Mouse (Mus musculus): ENCODE data around the gene Vps26c. TPM values are rescaled to one million over a fixed set of nuclear protein-coding genes. Genes with fewer than 3 reads are reported as not detected.

Vps26c gene
- polyA plus RNA-seq, 1 experiment from 2014 or later = 57.1 TPM

DNA sequence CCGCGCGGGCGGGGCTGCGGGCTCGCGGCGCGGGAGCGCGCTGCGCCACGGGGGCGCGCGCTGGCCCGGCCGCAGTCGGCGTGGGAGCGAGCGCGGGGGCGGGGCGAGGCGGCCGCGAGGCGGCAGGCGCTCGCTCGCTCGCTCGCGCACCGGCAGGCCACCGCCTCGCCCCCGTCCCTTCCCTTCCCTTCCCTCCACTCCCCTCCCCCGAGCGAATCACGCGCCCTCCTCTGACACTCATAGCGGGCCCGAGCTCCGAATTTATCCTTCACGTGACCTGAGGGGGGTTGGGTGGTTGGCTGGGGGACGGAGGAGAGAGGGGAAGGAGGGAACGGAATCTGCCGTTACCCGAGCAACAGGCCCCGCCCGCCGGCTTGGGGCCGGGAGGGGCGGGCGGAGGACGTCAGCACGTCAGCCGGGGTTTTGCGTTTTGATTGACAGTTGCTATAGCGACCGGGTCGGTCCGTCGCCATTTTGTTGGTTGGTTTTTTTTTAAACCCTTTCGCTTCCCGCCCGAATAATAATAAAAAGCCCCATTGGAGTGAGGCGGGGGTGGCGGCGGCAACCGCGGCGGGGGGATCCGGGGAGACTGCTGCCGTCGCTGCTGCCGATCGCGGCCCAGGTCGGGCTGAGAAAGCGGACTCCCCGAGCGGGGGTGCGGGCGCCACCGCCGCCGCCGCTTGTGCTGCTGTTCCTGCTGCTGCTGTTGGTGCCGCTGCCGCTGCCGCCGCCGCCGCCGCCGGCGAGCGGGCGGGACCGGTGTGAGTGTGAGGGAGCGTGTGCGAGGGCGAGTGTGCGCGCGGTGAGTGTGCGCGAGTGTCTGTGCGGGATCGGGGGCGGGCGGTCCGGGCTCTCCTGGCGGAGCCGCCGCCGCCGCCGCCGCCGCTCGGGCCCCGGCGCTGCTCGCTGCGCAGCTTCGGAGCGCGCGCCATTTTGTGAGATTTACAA lies 42.9 kb upstream of the Vps26c start, which contains the start of gene Dyrk1a:
Gene Dyrk1a, plus strand, starts transcription at position 782 of the 948 bp plus-strand sequence.
- H3K4me3 ChIP-seq (ENCODE audit: low read depth, low read length) = peak within 1 kb of the TSS; percentile 65
- ATAC-seq (ENCODE audit: insufficient number of reproducible peaks, insufficient read depth, low FRiP score, low read depth) = peak; percentile 95
- no peaks in the 10 kb centered on the region for H3K36me3 ChIP-seq (ENCODE audit: control insufficient read depth, insufficient read depth, low read length)
- peak within 1 kb of the TSS; percentile 78 for H3K4me2 ChIP-seq (replicated peaks; ENCODE audit: low read depth, low read length)
- peak within 1 kb of the TSS; percentile 99 for H3K9ac ChIP-seq (replicated peaks; ENCODE audit: low read depth, low read length)
- peak within 1 kb of the TSS; percentile 100 for H3K27ac ChIP-seq (ENCODE audit: low read length)
- H3K9me3 ChIP-seq (ENCODE audit: control insufficient read depth, low read depth, low read length) = no peaks in the 10 kb centered on the region
- WGBS = under 1% methylated on average over 107 of the region's 133 CpGs
- H3K27me3 ChIP-seq (ENCODE audit: control insufficient read depth, insufficient read depth, low read length) = no peaks in the 10 kb centered on the region
- H3K4me1 ChIP-seq (ENCODE audit: control insufficient read depth, insufficient read depth, low read length) = peaks cover 22% of the 10 kb centered on the region

DNA sequence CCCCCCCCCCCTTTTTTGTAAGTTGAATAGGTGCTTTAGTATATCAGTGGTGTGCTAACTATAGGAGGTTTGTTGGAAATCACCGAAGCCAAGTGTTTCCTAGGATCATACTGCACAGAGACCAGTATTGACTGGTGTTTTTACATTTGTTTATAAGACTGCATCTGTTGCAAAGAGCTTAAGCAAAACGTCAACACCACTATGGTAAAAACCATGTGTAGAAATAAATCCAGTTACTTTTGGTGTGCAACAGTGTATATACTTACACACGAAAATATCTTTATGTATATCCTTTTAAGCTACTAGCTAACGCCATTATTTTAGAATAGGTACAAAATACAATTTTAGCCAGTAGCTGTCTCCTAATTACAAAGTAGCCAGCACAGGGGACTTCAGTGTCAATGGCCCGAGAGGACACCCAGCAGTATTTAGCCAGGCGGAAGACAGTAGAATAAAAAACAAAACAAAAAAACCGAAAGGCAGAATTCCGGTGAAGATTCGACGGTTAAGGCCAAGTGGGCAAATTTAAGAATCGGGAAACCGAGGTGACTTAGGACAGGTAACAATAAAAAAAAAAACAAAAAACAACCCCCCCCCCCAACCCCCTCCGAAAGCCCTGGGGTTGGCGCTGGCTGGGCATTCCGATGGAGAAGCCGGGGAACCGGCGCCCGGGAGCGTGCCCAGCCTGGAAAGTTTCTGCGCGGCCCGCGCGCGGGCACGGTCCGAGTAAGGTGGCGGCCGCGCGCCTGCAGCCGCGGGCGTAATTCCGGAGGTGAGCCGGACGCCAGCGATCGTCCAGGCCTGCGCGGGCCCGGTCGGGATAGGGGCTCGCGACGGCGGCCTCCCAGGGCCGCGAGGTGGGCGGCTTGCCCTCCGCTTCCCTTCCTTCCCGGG lies 42.0 kb upstream of the Vps26c start:
- Histone ChIP-seq H3K27me3 (ENCODE audit: control insufficient read depth, insufficient read depth, low read length) (no peaks in the 10 kb centered on the region), H3K9ac (replicated peaks; ENCODE audit: low read depth, low read length) (peak overlapping the region; percentile 52), H3K36me3 (ENCODE audit: control insufficient read depth, insufficient read depth, low read length) (no peaks in the 10 kb centered on the region), H3K27ac (ENCODE audit: low read length) (peak overlapping the region; percentile 100), H3K4me3 (ENCODE audit: low read depth, low read length) (peak overlapping the region; percentile 65), H3K4me2 (replicated peaks; ENCODE audit: low read depth, low read length) (peak overlapping the region; percentile 54), H3K9me3 (ENCODE audit: control insufficient read depth, low read depth, low read length) (no peaks in the 10 kb centered on the region), H3K4me1 (ENCODE audit: control insufficient read depth, insufficient read depth, low read length) (peaks cover 19% of the 10 kb centered on the region)
- WGBS = 2% methylated on average over 53 of the region's 53 CpGs
- peak; percentile 82 for ATAC-seq (ENCODE audit: insufficient number of reproducible peaks, insufficient read depth, low FRiP score, low read depth)

GRCm38 (mm10) chr16:94567751-94568150 lies 41.1 kb upstream of the Vps26c start:
- no peaks in the 10 kb centered on the region for H3K36me3 ChIP-seq (ENCODE audit: control insufficient read depth, insufficient read depth, low read length)
- no peak for ATAC-seq (ENCODE audit: insufficient number of reproducible peaks, insufficient read depth, low FRiP score, low read depth)
- no peaks in the 10 kb centered on the region for H3K9me3 ChIP-seq (ENCODE audit: control insufficient read depth, low read depth, low read length)
- peaks cover 13% of the 10 kb centered on the region for H3K4me1 ChIP-seq (ENCODE audit: control insufficient read depth, insufficient read depth, low read length)
- H3K4me3 ChIP-seq (ENCODE audit: low read depth, low read length) = no peak overlapping the region
- whole genome bisulfite sequencing = 67% methylated on average over 5 of the region's 5 CpGs
- no peak overlapping the region for H3K27ac ChIP-seq (ENCODE audit: low read length)
- no peaks in the 10 kb centered on the region for H3K27me3 ChIP-seq (ENCODE audit: control insufficient read depth, insufficient read depth, low read length)
- no peak overlapping the region for H3K9ac ChIP-seq (replicated peaks; ENCODE audit: low read depth, low read length)
- peak overlapping the region; percentile 54 for H3K4me2 ChIP-seq (replicated peaks; ENCODE audit: low read depth, low read length)

- no peak overlapping the region for H3K9ac ChIP-seq (replicated peaks; ENCODE audit: low read depth, low read length)
- no peaks in the 10 kb centered on the region for H3K36me3 ChIP-seq (ENCODE audit: control insufficient read depth, insufficient read depth, low read length)
- H3K9me3 ChIP-seq (ENCODE audit: control insufficient read depth, low read depth, low read length) = no peaks in the 10 kb centered on the region
- H3K4me3 ChIP-seq (ENCODE audit: low read depth, low read length) = no peak overlapping the region
- ATAC-seq (ENCODE audit: insufficient number of reproducible peaks, insufficient read depth, low FRiP score, low read depth) = no peak
- H3K27me3 ChIP-seq (ENCODE audit: control insufficient read depth, insufficient read depth, low read length) = no peaks in the 10 kb centered on the region
- 88% methylated on average over 11 of the region's 11 CpGs for WGBS
- no peak overlapping the region for H3K27ac ChIP-seq (ENCODE audit: low read length)
- peaks cover 6% of the 10 kb centered on the region; the same call in 1 of the 2 replicates for H3K4me1 ChIP-seq (ENCODE audit: control insufficient read depth, insufficient read depth, low read length)
- H3K4me2 ChIP-seq (replicated peaks; ENCODE audit: low read depth, low read length) = no peak overlapping the region
These were observed 40.4 kb upstream of the Vps26c start for GRCm38 (mm10) chr16:94566834-94567585.

DNA sequence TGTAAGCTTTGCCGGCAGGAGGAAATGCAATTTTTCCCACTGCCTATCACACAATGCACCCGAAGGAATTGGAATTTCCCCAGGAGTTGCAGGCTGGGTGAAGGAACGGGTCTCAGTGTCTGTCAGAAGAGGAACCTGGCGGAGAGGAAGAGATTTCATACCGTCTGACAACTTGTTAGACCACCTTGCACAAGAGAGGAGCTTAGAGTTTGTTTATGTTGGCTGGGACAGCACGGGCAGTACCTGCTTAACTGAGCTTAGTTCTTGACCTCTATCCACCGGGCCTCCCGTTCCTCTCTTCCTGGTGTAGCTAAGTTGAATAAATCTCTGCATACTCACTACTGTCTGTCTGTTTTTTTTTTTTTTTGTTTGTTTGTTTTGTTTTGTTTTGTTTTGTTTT lies 39.5 kb upstream of the Vps26c start:
- Histone ChIP-seq H3K9me3 (ENCODE audit: control insufficient read depth, low read depth, low read length) (no peaks in the 10 kb centered on the region), H3K27ac (ENCODE audit: low read length) (no peak overlapping the region), H3K4me1 (ENCODE audit: control insufficient read depth, insufficient read depth, low read length) (no peaks in the 10 kb centered on the region; the same call in 1 of the 2 replicates), H3K9ac (replicated peaks; ENCODE audit: low read depth, low read length) (no peak overlapping the region), H3K36me3 (ENCODE audit: control insufficient read depth, insufficient read depth, low read length) (no peaks in the 10 kb centered on the region), H3K4me2 (replicated peaks; ENCODE audit: low read depth, low read length) (no peak overlapping the region), H3K4me3 (ENCODE audit: low read depth, low read length) (no peak overlapping the region), H3K27me3 (ENCODE audit: control insufficient read depth, insufficient read depth, low read length) (no peaks in the 10 kb centered on the region)
- ATAC-seq (ENCODE audit: insufficient number of reproducible peaks, insufficient read depth, low FRiP score, low read depth) = no peak
- WGBS = 25% methylated on average over 8 of the region's 8 CpGs

DNA sequence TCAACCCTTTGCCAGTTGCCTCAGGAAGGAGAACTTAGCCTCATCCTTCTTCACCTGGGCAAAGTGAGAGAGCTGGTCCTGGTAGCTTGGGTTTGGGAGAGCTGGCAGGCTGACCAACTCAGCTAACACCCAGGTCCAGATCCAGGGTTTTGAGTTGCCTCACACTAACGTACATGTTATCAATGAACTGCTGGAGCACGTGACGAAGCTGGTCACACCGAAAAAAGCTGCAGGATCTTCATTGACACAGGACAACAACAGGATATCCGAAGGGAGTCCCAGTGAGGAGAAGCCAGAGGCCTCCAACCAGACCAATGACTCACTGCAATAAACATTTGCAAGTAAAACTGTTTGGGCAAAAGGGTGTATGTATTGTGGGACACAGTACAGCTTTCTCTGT lies 34.0 kb upstream of the Vps26c start:
- Histone ChIP-seq H3K36me3 (ENCODE audit: control insufficient read depth, insufficient read depth, low read length) (no peaks in the 10 kb centered on the region), H3K9me3 (ENCODE audit: control insufficient read depth, low read depth, low read length) (no peaks in the 10 kb centered on the region), H3K27ac (ENCODE audit: low read length) (no peak overlapping the region), H3K9ac (replicated peaks; ENCODE audit: low read depth, low read length) (no peak overlapping the region), H3K4me3 (ENCODE audit: low read depth, low read length) (no peak overlapping the region), H3K27me3 (ENCODE audit: control insufficient read depth, insufficient read depth, low read length) (no peaks in the 10 kb centered on the region), H3K4me2 (replicated peaks; ENCODE audit: low read depth, low read length) (no peak overlapping the region), H3K4me1 (ENCODE audit: control insufficient read depth, insufficient read depth, low read length) (peaks cover 6% of the 10 kb centered on the region)
- no peak for ATAC-seq (ENCODE audit: insufficient number of reproducible peaks, insufficient read depth, low FRiP score, low read depth)
- WGBS = 70% methylated on average over 5 of the region's 5 CpGs

DNA sequence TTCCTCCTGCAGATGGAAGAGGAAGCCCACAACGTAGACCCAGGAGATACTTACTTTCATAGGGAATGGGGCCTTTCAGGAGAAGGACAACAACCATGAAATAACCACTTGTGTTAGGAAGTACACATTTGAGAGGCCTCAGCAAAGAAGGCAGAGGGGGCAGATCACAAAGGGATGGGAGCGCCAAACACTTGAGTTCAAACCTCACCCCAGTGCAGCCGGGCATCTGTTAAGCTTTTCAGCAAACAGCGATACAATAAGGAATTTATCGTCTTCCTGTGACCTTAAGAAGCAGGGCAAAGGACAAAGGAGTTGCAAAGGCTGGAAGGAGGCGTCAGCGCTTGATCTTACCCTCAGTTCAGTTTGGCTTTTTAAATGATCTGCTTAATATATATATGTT lies 33.2 kb upstream of the Vps26c start:
- H3K4me3 ChIP-seq (ENCODE audit: low read depth, low read length) = no peak overlapping the region
- H3K27me3 ChIP-seq (ENCODE audit: control insufficient read depth, insufficient read depth, low read length) = no peaks in the 10 kb centered on the region
- no peak for ATAC-seq (ENCODE audit: insufficient number of reproducible peaks, insufficient read depth, low FRiP score, low read depth)
- H3K9ac ChIP-seq (replicated peaks; ENCODE audit: low read depth, low read length) = no peak overlapping the region
- H3K4me2 ChIP-seq (replicated peaks; ENCODE audit: low read depth, low read length) = no peak overlapping the region
- H3K9me3 ChIP-seq (ENCODE audit: control insufficient read depth, low read depth, low read length) = no peaks in the 10 kb centered on the region
- no peaks in the 10 kb centered on the region for H3K36me3 ChIP-seq (ENCODE audit: control insufficient read depth, insufficient read depth, low read length)
- H3K4me1 ChIP-seq (ENCODE audit: control insufficient read depth, insufficient read depth, low read length) = peaks cover 6% of the 10 kb centered on the region
- H3K27ac ChIP-seq (ENCODE audit: low read length) = peak overlapping the region; percentile 24; the same call in 1 of the 2 replicates
- WGBS = 42% methylated on average over 7 of the region's 7 CpGs

DNA sequence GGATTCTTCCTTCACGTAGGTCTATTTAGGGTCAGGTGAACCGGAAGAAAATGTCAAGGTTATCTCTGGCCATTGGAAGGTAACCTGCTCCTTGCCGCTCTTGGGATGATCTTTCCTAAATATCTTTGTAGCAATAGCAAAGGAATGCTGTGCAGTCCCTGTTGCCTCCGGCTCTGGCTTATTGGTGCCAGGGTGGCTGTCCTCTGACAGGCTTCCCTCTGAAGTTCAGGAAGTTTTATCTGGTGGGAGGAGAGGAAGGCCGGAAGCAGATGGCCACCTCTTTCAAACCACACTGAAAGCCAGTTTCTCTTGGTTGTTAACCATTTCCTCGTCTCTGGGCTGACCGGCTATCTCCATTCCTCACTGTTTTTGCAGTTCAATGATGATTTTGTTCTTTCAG lies 32.7 kb upstream of the Vps26c start:
- peaks cover 6% of the 10 kb centered on the region for H3K4me1 ChIP-seq (ENCODE audit: control insufficient read depth, insufficient read depth, low read length)
- H3K4me3 ChIP-seq (ENCODE audit: low read depth, low read length) = no peak overlapping the region
- peak overlapping the region; percentile 24; the same call in 1 of the 2 replicates for H3K27ac ChIP-seq (ENCODE audit: low read length)
- H3K9me3 ChIP-seq (ENCODE audit: control insufficient read depth, low read depth, low read length) = no peaks in the 10 kb centered on the region
- H3K36me3 ChIP-seq (ENCODE audit: control insufficient read depth, insufficient read depth, low read length) = no peaks in the 10 kb centered on the region
- ATAC-seq (ENCODE audit: insufficient number of reproducible peaks, insufficient read depth, low FRiP score, low read depth) = no peak
- 39% methylated on average over 7 of the region's 7 CpGs for WGBS
- H3K27me3 ChIP-seq (ENCODE audit: control insufficient read depth, insufficient read depth, low read length) = no peaks in the 10 kb centered on the region
- H3K9ac ChIP-seq (replicated peaks; ENCODE audit: low read depth, low read length) = no peak overlapping the region
- H3K4me2 ChIP-seq (replicated peaks; ENCODE audit: low read depth, low read length) = no peak overlapping the region
